Mouse (Mus musculus) adrenal gland, adult (tissue): ENCODE results near the gene Hmgn2.
"Not testable (repeated sequence)": the region's sequence is repeated elsewhere in the genome, so short reads cannot be mapped to it uniquely, and the experiment has no call there.

Experiments
- DNase-seq, 2 experiments: peaks; one replicate each; pipeline ENCODE4 v3.0.0; 2022 to 2023; ENCODE audit warnings: low spot score in 1 of 2; ENCODE audit not compliant: inconsistent age in 2 of 2

The Hmgn2 gene

GRCm38 (mm10) chr4:133968150-133968921, at the start of gene Hmgn2:
Gene Hmgn2 (minus strand): TSS chr4:133968650.
- DNase-seq = no peak

GRCm38 (mm10) chr4:134017201-134017865, 48.9 kb upstream of the Hmgn2 start:
- DNase-seq = no peak

DNA sequence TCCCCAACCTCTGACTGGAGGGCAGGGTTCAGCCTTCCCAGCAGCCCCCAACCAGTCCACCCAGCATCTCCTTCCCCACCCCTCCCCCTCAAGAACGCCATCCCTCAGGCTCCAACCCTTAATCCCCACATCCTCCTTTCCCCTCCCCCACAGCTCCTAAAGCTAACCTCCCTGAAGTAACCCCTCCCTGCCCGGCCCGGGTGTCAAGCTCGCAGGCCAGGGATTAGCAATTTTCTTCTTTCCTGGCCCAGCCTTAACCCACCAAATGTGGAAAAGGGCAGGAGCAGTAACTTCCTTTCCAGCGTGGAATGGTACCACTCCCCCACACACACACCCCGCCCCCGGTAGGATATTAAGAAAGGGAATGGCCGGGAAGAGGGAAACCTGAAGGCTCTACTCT, 48.3 kb upstream of the Hmgn2 start:
- no peak for DNase-seq

- DNase-seq = no peak
Observed at GRCm38 (mm10) chr4:134016208-134016607, 47.8 kb upstream of the Hmgn2 start.

GRCm38 (mm10) chr4:134012858-134013528, 44.5 kb upstream of the Hmgn2 start:
- DNase-seq = no peak

- DNase-seq = no peak
Observed at GRCm38 (mm10) chr4:134011450-134012414, 43.3 kb upstream of the Hmgn2 start.

DNA sequence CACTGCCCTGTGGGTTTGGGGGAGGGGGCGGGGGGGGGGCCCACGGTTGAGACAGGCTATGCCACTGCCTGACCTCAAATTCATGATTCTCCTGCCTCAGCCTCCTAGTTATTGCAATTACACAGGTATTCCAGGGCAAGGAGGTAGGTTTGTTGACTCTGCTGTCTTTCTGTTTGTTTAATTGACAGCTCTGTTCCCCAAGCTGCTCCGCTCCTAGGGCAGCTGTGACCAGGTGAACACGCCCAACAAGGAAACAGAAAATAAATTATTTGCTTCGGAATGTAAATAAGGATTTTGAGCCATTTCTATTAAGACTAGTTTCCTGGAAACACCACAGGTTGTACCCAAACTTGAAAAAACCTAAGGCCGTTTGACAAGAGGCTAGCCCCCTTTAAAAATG, 41.3 kb upstream of the Hmgn2 start:
- DNase-seq = no peak

DNA sequence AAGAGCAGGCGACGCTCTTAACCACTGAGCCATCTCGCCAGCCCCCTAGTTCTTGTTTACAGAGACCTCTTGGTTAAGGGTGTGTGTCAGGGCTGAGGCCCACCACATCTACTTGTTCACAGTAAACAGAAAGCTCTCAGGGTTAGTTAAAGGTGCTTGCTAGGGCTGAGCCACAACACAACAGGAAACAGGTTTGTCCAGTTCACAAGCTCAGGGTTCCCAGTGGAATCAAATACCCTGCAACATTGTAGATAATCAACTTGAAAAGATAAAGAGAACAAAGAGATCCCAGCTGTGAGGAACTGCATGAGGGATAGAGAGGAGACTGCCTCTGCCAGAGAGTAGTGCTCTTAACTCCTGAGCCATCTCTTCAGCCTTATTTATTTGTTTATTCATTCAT, 38.4 kb upstream of the Hmgn2 start:
- no peak for DNase-seq

- no peak for DNase-seq
Observed at GRCm38 (mm10) chr4:134005581-134006358, 37.3 kb upstream of the Hmgn2 start.

DNA sequence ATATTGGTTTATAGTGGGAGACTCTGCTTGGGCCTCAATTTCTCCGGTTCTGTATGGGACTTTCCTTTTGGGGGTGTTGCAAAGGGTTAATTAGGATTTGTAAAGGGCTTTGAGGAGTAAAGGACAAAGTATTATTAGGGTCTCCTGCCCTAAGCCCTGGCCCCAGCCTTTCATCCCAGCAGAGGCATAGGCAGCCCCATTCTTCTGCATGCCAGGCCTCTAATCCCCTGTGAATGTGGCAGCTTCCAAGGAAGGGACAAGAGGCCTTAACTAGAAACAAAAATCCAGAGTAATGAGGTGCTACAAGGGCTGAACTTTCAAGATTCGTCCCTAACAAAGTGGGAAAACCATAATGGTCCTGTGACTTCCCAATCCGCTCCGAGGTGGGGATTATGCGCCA, 34.5 kb upstream of the Hmgn2 start:
- DNase-seq = no peak

- no peak for DNase-seq
Observed at GRCm38 (mm10) chr4:134002246-134002645, 33.8 kb upstream of the Hmgn2 start.

DNA sequence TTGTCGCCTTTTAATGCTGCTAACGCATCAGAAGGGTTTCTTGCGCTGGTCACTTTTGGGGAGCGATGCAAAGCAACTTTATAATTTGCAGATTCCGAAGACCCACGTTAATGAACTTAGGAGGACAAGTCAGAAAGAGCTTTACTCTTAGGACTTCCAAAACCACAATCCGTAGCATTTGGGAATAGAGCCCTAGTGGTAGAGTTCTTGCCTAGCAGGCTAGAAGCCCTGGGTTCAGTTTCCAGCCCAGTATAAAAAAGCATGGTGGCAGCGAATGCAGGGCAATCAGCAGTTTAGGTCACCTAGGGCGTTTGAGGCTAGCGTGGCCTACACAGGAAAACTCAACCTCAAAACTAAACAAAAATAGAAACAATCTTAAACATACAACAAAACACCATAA, 33.3 kb upstream of the Hmgn2 start:
- DNase-seq = no peak

DNA sequence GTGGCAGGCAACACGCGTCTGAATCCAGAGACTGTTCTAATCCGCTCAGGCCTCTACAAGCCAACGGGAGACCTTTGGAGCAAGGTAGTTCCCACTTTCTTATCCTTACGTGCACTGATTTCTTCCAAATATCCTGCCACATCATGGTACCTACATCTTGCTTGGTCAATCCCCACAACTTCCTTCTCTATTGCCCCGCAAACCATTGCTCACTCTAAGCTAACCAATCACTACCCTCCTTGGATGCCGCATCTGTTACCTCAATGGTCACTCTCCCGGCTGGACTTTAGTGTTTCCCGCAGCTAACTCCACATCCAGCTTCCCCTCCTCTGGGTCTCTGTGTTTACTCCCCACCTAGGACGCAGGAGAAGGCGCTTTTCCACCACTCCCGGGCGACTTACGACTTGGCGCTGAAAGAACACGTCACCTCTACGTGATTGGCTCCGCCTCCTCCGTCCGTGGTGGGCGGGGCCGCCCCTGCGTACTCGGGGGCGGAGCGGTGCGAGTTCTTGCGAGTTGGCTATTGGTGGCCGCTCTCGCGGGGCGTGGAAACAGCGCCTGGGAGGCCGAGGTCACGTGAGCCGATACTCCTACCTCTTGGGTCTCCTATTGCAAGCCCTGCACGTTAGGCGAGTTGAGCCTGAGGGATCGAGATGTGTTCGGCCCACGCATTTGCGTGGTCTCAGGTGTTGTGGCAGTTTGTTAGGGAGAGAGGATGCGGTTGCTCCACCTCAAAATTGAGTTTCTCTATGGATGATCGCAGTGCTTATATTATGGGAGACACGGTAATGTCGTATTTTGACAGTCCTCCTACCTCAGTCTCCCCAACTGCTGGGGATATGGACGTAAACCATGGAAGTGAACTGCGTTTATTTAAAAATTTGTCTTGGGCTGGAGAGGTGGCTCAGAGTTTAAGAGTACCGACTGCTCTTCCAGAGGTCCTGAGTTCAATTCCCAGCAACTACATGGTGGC, 32.3 kb upstream of the Hmgn2 start, which contains the start of gene Dhdds:
TSS of gene Dhdds (minus strand) at position 453 of the 973 bp plus-strand sequence.
- DNase-seq = peak; percentile 96 to 98

GRCm38 (mm10) chr4:133994697-133995096, 26.2 kb upstream of the Hmgn2 start:
- no peak for DNase-seq

DNA sequence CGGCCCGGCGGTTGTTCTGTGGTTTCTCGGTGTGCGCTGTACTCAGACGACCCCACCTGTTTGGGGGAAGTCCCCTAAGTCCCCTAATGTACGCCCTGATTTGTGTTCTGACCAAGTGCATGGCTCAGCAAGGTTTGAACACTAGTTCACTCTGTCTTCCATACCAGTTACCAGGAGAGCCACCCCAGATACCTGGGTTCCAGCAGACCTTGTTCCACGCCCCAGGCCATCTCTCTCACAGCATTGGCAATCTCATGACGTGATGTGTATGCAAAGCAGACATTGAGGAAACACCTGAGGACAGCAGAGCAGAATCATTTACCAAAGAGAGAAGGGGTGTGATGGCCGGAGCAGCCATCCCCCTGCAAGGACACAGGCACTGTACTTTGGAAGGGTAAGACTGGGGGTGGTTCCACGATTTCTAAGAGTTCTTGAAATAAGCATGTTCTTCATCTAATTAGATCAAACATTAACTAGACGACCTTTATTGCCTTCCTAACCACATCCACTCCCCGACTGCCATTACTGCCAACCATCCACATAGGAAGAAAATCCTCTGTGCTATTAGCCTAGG, 22.7 kb upstream of the Hmgn2 start:
- no peak for DNase-seq

GRCm38 (mm10) chr4:133990035-133990434, 21.6 kb upstream of the Hmgn2 start:
- no peak for DNase-seq

GRCm38 (mm10) chr4:133988289-133988688, 19.8 kb upstream of the Hmgn2 start:
- not testable (repeated sequence) for DNase-seq

GRCm38 (mm10) chr4:133982936-133983335, 14.5 kb upstream of the Hmgn2 start:
- no peak for DNase-seq
